Mouse (Mus musculus): ENCODE data around the gene Eif2a. TPM values are rescaled to one million over a fixed set of nuclear protein-coding genes. Genes with fewer than 3 reads are reported as not detected.
"Not testable (repeated sequence)": the region's sequence is repeated elsewhere in the genome, so short reads cannot be mapped to it uniquely, and the experiment has no call there.

Gene Eif2a
- total RNA-seq, 1 experiment from 2014 or later = 60.4 TPM

- ATAC-seq (replicated peaks; ENCODE audit: insufficient number of reproducible peaks, low FRiP score, low TSS enrichment, poor library complexity, severe bottlenecking) = no peak
Measured at GRCm38 (mm10) chr3:58582788-58583426, 57.3 kb downstream of the Eif2a start.

- not testable (repeated sequence) for ATAC-seq (replicated peaks; ENCODE audit: insufficient number of reproducible peaks, low FRiP score, low TSS enrichment, poor library complexity, severe bottlenecking)
Measured at GRCm38 (mm10) chr3:58590544-58590943, 64.9 kb downstream of the Eif2a start.

DNA sequence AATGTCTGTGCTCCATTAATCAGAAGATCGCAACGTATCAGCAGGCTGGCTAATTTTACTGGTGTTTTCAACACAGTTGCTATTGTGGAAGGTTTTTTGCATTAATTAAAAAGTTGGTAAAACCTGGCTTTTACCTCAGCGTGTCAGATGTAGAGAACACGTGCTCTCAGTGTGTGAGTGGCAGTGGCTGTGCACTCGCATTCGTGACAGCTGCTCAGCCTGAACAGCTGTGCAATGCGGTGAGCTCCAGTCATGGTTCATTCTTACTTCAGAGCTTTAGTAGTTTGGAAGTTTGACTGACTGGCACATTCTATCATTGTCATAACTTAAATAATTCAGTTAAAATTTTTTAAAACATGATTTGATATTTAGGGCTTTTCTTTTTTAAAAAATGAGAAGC lies 67.0 kb downstream of the Eif2a start:
- ATAC-seq (replicated peaks; ENCODE audit: insufficient number of reproducible peaks, low FRiP score, low TSS enrichment, poor library complexity, severe bottlenecking) = not testable (repeated sequence)

DNA sequence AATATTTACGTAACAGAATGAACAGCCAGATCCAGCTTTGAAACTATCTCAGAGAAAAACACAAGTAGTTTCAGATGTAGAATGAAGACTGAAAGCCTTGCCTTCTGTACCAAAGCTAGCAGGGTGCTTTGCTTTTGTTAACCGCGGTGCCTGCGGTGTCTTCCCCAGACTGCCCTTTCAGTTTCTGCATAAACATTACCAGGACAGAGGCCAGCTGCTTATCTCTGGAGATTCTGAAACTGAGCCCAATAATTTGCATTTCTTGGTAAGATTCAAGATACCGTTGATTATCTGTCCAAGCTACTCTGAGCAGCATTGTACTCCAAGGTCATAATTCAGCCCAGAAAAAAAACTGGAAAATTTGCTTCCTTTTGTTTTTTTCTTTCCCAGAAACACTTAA lies 68.0 kb downstream of the Eif2a start:
- no peak for ATAC-seq (replicated peaks; ENCODE audit: insufficient number of reproducible peaks, low FRiP score, low TSS enrichment, poor library complexity, severe bottlenecking)

Other genes starting within 250 kb of the Eif2a start
- 21.2 to 37.9 TPM (median 23.5 TPM) in 3 replicates for gene Tsc22d2, start 111.1 kb upstream of the Eif2a start, total RNA-seq (2017)
- 138 to 231 TPM (median 205 TPM) in 3 replicates for gene Serp1, start 71 bp downstream of the Eif2a start, total RNA-seq (2017)
- 192 to 279 TPM (median 244 TPM) in 3 replicates for gene Selenot, start 50.8 kb downstream of the Eif2a start, total RNA-seq (2017)
- gene Erich6, start 111.4 kb downstream of the Eif2a start, total RNA-seq (2017) = not detected in 3 replicates
- gene Siah2, start 166.6 kb downstream of the Eif2a start, total RNA-seq (2017) = 16.8 to 20.9 TPM (median 20.6 TPM) in 3 replicates

Data from monocyte, adult 5-6 weeks (primary cell).